Mouse (Mus musculus): ENCODE results near the gene Nt5c2. TPM values are rescaled to one million over a fixed set of nuclear protein-coding genes. Genes with fewer than 3 reads are reported as not detected.

Gene Nt5c2
- polyA plus RNA-seq, 1 experiment = 10.2 TPM

GRCm38 (mm10) chr19:47049061-47049460 is 34.1 kb upstream of the Nt5c2 start:
- TF ChIP-seq CTCF (IDR thresholded peaks at IDR 0.05; ENCODE audit: extremely low read depth, insufficient read depth, insufficient read length, insufficient replicate concordance) = no peak
- no peak for TF ChIP-seq POLR2A (IDR thresholded peaks at IDR 0.05; ENCODE audit: low read depth, low read length)

DNA sequence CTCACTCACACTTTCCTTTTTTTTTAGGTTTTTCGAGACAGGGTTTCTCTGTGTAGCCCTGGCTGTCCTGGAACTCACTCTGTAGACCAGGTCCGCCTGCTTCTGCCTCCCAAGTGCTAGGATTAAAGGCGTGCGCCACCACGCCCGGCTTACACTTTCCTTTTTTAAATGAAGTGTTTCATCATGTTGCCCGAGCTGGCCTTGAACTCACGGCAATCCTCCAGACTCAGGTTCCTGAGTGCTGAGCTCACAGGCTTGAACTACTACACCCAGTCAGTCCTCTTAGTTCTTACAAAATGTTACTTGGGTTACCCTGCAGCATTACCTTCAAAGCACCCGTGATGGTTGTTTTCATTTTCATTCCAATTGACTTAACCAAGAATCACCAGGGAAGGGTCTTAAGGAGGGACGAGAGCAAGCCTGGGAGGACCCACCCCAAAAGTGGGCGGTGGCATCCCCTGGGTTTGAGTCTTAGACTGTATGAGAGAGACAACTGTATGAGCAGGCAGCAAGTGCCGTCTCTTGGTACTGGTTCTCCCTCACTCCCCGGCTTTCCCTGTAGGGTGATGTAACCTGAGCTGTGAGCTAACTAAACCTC is 32.4 kb upstream of the Nt5c2 start:
- Histone ChIP-seq H3K27ac (ENCODE audit: insufficient read depth, low read length) (no peak overlapping the region), H3K4me1 (ENCODE audit: control insufficient read depth, insufficient read depth, insufficient read length) (peaks cover 3% of the 10 kb centered on the region; the same call in 1 of the 2 replicates), H3K36me3 (ENCODE audit: control insufficient read depth, insufficient read depth, low read length) (peaks cover 7% of the 10 kb centered on the region), H3K4me3 (ENCODE audit: extremely low read depth, insufficient read depth, insufficient read length) (no peak overlapping the region), H3K27me3 (ENCODE audit: control insufficient read depth, insufficient read depth, low read length) (no peaks in the 10 kb centered on the region)
- no peak for DNase-seq (ENCODE audit: low read depth in 1 of 2, low spot score in 2 of 2)
- 92% methylated on average over 13 of the region's 13 CpGs for WGBS
- TF ChIP-seq CTCF (IDR thresholded peaks at IDR 0.05; ENCODE audit: extremely low read depth, insufficient read depth, insufficient read length, insufficient replicate concordance) (no peak), POLR2A (IDR thresholded peaks at IDR 0.05; ENCODE audit: low read depth, low read length) (no peak)

More at GRCm38 (mm10) chr19:47049061-47049460, 34.1 kb upstream of the Nt5c2 start:
- Histone ChIP-seq H3K27me3 (ENCODE audit: control insufficient read depth, insufficient read depth, low read length) (no peaks in the 10 kb centered on the region), H3K4me3 (ENCODE audit: extremely low read depth, insufficient read depth, insufficient read length) (no peak overlapping the region), H3K4me1 (ENCODE audit: control insufficient read depth, insufficient read depth, insufficient read length) (peaks cover 3% of the 10 kb centered on the region; the same call in 1 of the 2 replicates), H3K36me3 (ENCODE audit: control insufficient read depth, insufficient read depth, low read length) (peaks cover 7% of the 10 kb centered on the region), H3K27ac (ENCODE audit: insufficient read depth, low read length) (no peak overlapping the region)
- no peak for DNase-seq (ENCODE audit: low read depth in 1 of 2, low spot score in 2 of 2)
- 80% methylated on average over 4 of the region's 4 CpGs for WGBS

DNA sequence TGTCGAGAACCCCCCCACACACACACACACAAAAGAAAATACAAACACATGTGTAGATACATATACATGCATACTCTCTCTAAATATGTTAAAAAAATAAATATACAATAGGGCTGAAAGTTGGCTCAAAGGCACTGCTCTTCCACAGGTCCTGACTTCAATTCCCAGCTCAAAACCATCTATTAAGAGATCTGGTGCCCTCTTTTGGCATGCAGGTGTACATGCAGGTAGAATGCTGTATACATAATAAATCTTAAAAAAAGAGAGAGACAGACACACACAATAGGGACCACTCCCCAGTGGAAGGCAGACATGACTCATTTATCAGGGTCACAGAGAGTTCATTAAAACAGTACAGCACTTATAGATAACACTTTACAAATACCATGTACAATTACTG is 31.4 kb upstream of the Nt5c2 start:
- WGBS = 93% methylated on average over 1 of the region's 1 CpGs
- peaks cover 3% of the 10 kb centered on the region; the same call in 1 of the 2 replicates for H3K4me1 ChIP-seq (ENCODE audit: control insufficient read depth, insufficient read depth, insufficient read length)

DNA sequence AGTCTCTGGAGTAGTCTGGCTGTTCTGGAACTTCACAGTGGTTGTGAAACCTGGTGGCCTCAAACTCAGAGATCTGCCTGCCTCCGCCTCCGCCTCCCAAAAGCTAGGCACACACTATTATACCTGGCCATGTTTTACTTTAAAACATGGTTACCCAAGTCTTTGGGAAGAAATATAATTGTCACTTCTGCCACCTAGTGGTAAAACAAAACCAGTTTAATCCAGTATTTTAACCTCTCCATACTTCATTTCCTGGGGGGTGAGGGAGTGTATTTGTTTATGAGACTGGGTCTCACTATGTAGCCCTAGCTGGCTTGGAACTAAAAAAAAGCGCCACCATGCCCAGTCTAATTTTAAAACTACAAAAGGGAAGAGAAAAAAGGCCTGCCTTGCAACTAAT is 28.7 kb upstream of the Nt5c2 start:
- TF ChIP-seq POLR2A (IDR thresholded peaks at IDR 0.05; ENCODE audit: low read depth, low read length) = no peak
- TF ChIP-seq CTCF (IDR thresholded peaks at IDR 0.05; ENCODE audit: extremely low read depth, insufficient read depth, insufficient read length, insufficient replicate concordance) = no peak
- DNase-seq (ENCODE audit: low read depth in 1 of 2, low spot score in 2 of 2) = no peak
- WGBS = 78% methylated on average over 3 of the region's 3 CpGs

More for the DNA sequence above, 31.4 kb upstream of the Nt5c2 start:
- no peak for DNase-seq (ENCODE audit: low read depth in 1 of 2, low spot score in 2 of 2)
- TF ChIP-seq POLR2A (IDR thresholded peaks at IDR 0.05; ENCODE audit: low read depth, low read length) (no peak), CTCF (IDR thresholded peaks at IDR 0.05; ENCODE audit: extremely low read depth, insufficient read depth, insufficient read length, insufficient replicate concordance) (no peak)
- Histone ChIP-seq H3K4me3 (ENCODE audit: extremely low read depth, insufficient read depth, insufficient read length) (no peak overlapping the region), H3K27me3 (ENCODE audit: control insufficient read depth, insufficient read depth, low read length) (no peaks in the 10 kb centered on the region), H3K27ac (ENCODE audit: insufficient read depth, low read length) (no peak overlapping the region), H3K36me3 (ENCODE audit: control insufficient read depth, insufficient read depth, low read length) (peaks cover 7% of the 10 kb centered on the region)

GRCm38 (mm10) chr19:47040720-47041473 is 25.9 kb upstream of the Nt5c2 start:
- WGBS = 92% methylated on average over 3 of the region's 3 CpGs
- Histone ChIP-seq H3K4me3 (ENCODE audit: extremely low read depth, insufficient read depth, insufficient read length) (no peak overlapping the region), H3K36me3 (ENCODE audit: control insufficient read depth, insufficient read depth, low read length) (peaks cover 4% of the 10 kb centered on the region), H3K27ac (ENCODE audit: insufficient read depth, low read length) (no peak overlapping the region), H3K4me1 (ENCODE audit: control insufficient read depth, insufficient read depth, insufficient read length) (no peaks in the 10 kb centered on the region), H3K27me3 (ENCODE audit: control insufficient read depth, insufficient read depth, low read length) (no peaks in the 10 kb centered on the region)
- DNase-seq (ENCODE audit: low read depth in 1 of 2, low spot score in 2 of 2) = no peak
- TF ChIP-seq CTCF (IDR thresholded peaks at IDR 0.05; ENCODE audit: extremely low read depth, insufficient read depth, insufficient read length, insufficient replicate concordance) (no peak), POLR2A (IDR thresholded peaks at IDR 0.05; ENCODE audit: low read depth, low read length) (no peak)

More for the DNA sequence above, 28.7 kb upstream of the Nt5c2 start:
- Histone ChIP-seq H3K36me3 (ENCODE audit: control insufficient read depth, insufficient read depth, low read length) (peaks cover 11% of the 10 kb centered on the region), H3K27me3 (ENCODE audit: control insufficient read depth, insufficient read depth, low read length) (no peaks in the 10 kb centered on the region), H3K4me1 (ENCODE audit: control insufficient read depth, insufficient read depth, insufficient read length) (no peaks in the 10 kb centered on the region), H3K4me3 (ENCODE audit: extremely low read depth, insufficient read depth, insufficient read length) (no peak overlapping the region), H3K27ac (ENCODE audit: insufficient read depth, low read length) (no peak overlapping the region)

GRCm38 (mm10) chr19:47036596-47036995 is 21.6 kb upstream of the Nt5c2 start:
- Histone ChIP-seq H3K27me3 (ENCODE audit: control insufficient read depth, insufficient read depth, low read length) (no peaks in the 10 kb centered on the region), H3K27ac (ENCODE audit: insufficient read depth, low read length) (no peak overlapping the region), H3K4me1 (ENCODE audit: control insufficient read depth, insufficient read depth, insufficient read length) (no peaks in the 10 kb centered on the region), H3K4me3 (ENCODE audit: extremely low read depth, insufficient read depth, insufficient read length) (no peak overlapping the region), H3K36me3 (ENCODE audit: control insufficient read depth, insufficient read depth, low read length) (peaks cover 18% of the 10 kb centered on the region)
- no peak for DNase-seq (ENCODE audit: low read depth in 1 of 2, low spot score in 2 of 2)
- no peak for TF ChIP-seq CTCF (IDR thresholded peaks at IDR 0.05; ENCODE audit: extremely low read depth, insufficient read depth, insufficient read length, insufficient replicate concordance)
- no peak for TF ChIP-seq POLR2A (IDR thresholded peaks at IDR 0.05; ENCODE audit: low read depth, low read length)
- WGBS = 86% methylated on average over 3 of the region's 3 CpGs

- Histone ChIP-seq H3K4me1 (ENCODE audit: control insufficient read depth, insufficient read depth, insufficient read length) (no peaks in the 10 kb centered on the region), H3K27me3 (ENCODE audit: control insufficient read depth, insufficient read depth, low read length) (no peaks in the 10 kb centered on the region), H3K36me3 (ENCODE audit: control insufficient read depth, insufficient read depth, low read length) (peaks cover 17% of the 10 kb centered on the region), H3K4me3 (ENCODE audit: extremely low read depth, insufficient read depth, insufficient read length) (no peak overlapping the region), H3K27ac (ENCODE audit: insufficient read depth, low read length) (no peak overlapping the region)
- WGBS = 67% methylated on average over 4 of the region's 4 CpGs
- TF ChIP-seq POLR2A (IDR thresholded peaks at IDR 0.05; ENCODE audit: low read depth, low read length) (no peak), CTCF (IDR thresholded peaks at IDR 0.05; ENCODE audit: extremely low read depth, insufficient read depth, insufficient read length, insufficient replicate concordance) (no peak)
- DNase-seq (ENCODE audit: low read depth in 1 of 2, low spot score in 2 of 2) = no peak
These were observed 20.0 kb upstream of the Nt5c2 start for GRCm38 (mm10) chr19:47034916-47035315.

Data from spleen, adult 2 months (tissue).